Mouse (Mus musculus) midbrain, embryonic 10.5 days (tissue): ENCODE measurements around the gene Gpr182. TPM values are rescaled to one million over a fixed set of nuclear protein-coding genes. Genes with fewer than 3 reads are reported as not detected.

ENCODE experiments used
- DNase-seq: peaks from one replicate; pipeline ENCODE4 v3.0.0-alpha.2; 2017; ENCODE audit warnings: low spot score
- H3K27ac ChIP-seq: fragments of 300-500 bp; sonication (generic); replicated peaks from 2 replicates; pipeline ENCODE4 v1.5.1; 2016; ENCODE audit warnings: mild to moderate bottlenecking
- H3K27me3 ChIP-seq: fragments of 300-500 bp; sonication (generic); 2 replicates; pipeline ENCODE4 v1.6.1; 2016; ENCODE audit warnings: low read depth, mild to moderate bottlenecking; ENCODE audit not compliant: poor library complexity, severe bottlenecking
- H3K36me3 ChIP-seq: fragments of 300-500 bp; sonication (generic); 2 replicates; pipeline ENCODE4 v1.6.1; 2016; ENCODE audit warnings: mild to moderate bottlenecking, moderate library complexity
- H3K4me1 ChIP-seq: fragments of 300-500 bp; sonication (generic); 2 replicates; pipeline ENCODE4 v1.6.1; 2016
- H3K4me3 ChIP-seq: fragments of 300-500 bp; sonication (generic); 2 replicates; pipeline ENCODE4 v1.5.1; 2016; ENCODE audit warnings: mild to moderate bottlenecking, moderate library complexity
- H3K9me3 ChIP-seq: fragments of 300-500 bp; sonication (generic); replicated peaks from 2 replicates; pipeline ENCODE4 v1.6.1; 2016; ENCODE audit warnings: mild to moderate bottlenecking
- WGBS: fragments of 180-500 bp; shearing (Covaris S2); methylation state at CpG from one replicate; pipeline ENCODE4 v1.1.7; 2016; 5-methylcytosine and 5-hydroxymethylcytosine counted together
- polyA plus RNA-seq: library from polyadenylated mRNA; unstranded; fragments of >200 nt; fragmentation: Nextera tagmentation; extraction: Ambion mirVana; gene quantifications from 2 replicates; pipeline ENCODE4 v1.2.1, GENCODE M21; 2016

The Gpr182 gene
- polyA plus RNA-seq, 1 experiment from 2014 or later, result 0.32 TPM

DNA sequence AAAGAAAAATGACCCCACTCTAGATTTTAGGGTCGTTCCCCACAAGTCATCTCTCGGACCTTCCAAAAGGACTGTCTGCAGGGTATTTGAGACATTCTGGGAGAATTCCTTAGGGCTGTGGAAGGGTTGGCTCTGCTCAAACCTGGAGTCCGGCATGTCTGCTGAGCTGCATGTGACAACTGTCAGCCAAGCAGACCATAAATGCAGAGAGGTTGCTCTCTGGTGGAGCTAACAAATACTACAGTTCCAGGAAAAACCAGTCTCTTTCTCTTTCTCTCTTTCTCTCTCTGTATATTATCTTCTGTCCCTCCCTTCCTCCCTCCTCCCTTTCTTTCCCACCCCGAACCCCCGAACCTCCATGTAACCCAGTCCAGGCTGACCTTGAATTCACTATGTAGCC is 17.1 kb downstream of the Gpr182 start:
- H3K4me1 ChIP-seq, result peaks cover 18% of the 10 kb centered on the region
- H3K9me3 ChIP-seq, result no peaks in the 10 kb centered on the region
- 52% methylated on average over 5 of the region's 5 CpGs for whole genome bisulfite sequencing
- no peak overlapping the region for H3K4me3 ChIP-seq
- peaks cover 17% of the 10 kb centered on the region for H3K27me3 ChIP-seq
- no peak for DNase-seq
- H3K36me3 ChIP-seq, result no peaks in the 10 kb centered on the region
- H3K27ac ChIP-seq, result no peak overlapping the region

DNA sequence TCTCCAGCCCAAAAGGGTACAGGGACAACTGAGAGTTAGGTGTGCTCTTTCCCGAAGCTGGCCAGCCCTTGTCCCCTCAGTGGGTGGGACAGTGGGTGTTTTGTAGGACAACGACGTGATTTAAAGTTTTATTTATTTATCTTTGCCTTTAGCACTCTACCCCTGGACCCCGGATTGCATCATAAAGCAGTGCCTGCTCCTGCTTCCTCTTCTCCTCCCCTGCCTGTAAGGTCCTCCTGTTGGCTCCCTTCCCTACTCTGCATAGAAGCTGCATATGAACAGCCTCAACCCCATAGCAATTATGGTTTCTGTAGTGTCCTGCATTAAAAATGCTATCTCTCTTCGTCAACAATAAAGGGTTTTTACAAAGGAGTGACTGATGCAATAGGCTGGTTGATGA is 20.1 kb downstream of the Gpr182 start:
- Histone ChIP-seq H3K4me1 (peaks cover 14% of the 10 kb centered on the region), H3K27me3 (peaks cover 42% of the 10 kb centered on the region), H3K4me3 (no peak overlapping the region), H3K9me3 (no peaks in the 10 kb centered on the region), H3K27ac (no peak overlapping the region), H3K36me3 (no peaks in the 10 kb centered on the region)
- 43% methylated on average over 5 of the region's 5 CpGs for WGBS
- DNase-seq, result no peak

DNA sequence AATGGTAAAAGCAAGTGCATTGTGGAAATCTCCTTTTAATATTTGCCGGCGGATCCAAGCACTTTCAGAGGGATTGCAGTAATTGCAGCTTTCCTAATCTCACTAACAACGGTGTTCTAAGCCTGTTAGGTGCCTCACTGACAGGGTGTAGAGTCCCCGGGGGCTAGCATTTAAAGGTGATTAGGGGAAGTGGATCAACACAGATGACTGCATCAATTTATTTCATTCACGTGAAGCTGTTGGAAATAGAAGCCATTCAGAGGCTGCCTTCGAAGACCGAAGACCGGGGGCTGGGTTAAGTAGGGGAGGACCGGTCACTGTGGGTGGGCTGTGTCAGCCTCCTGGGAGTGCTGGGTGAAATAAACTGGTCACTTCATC is 20.6 kb downstream of the Gpr182 start:
- 37% methylated on average over 9 of the region's 9 CpGs for WGBS
- no peak for DNase-seq
- no peak overlapping the region for H3K27ac ChIP-seq
- peaks cover 14% of the 10 kb centered on the region for H3K4me1 ChIP-seq
- no peaks in the 10 kb centered on the region for H3K36me3 ChIP-seq
- H3K9me3 ChIP-seq, result no peaks in the 10 kb centered on the region
- peaks cover 43% of the 10 kb centered on the region for H3K27me3 ChIP-seq
- no peak overlapping the region for H3K4me3 ChIP-seq

DNA sequence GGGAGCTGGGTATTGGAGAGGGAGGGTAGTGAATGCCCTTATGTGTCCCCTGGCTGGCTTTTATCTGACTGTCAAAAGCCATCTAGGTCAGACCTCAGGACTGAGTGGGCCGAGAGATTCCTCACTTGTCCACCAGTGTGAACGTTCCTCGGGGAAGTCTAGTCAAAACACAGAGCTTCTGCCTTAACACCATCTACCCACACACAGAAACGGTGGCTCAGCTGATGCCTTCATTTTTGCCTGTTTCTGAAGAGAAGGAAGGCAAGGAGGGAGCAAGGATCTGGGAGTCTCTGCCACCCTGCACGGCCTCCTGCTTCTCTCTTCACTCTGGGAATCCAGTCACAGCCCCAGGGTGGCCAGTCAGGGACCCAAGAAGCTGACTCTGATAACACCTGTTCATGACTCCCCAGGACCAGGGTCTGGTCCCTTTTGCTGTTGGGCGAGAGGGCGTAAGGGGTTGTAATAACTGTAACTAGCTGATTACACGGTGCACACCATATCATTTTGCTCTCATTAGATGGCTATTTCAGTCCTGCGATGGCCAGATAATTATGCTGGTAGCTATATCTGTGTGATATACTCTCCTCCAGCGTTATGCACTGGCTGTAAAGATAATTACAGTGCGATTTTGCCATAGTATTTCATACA is 21.1 kb downstream of the Gpr182 start:
- no peaks in the 10 kb centered on the region for H3K36me3 ChIP-seq
- DNase-seq, result no peak
- no peak overlapping the region for H3K27ac ChIP-seq
- peaks cover 48% of the 10 kb centered on the region for H3K27me3 ChIP-seq
- H3K4me1 ChIP-seq, result peaks cover 14% of the 10 kb centered on the region
- H3K4me3 ChIP-seq, result no peak overlapping the region
- no peaks in the 10 kb centered on the region for H3K9me3 ChIP-seq
- 70% methylated on average over 11 of the region's 11 CpGs for WGBS

DNA sequence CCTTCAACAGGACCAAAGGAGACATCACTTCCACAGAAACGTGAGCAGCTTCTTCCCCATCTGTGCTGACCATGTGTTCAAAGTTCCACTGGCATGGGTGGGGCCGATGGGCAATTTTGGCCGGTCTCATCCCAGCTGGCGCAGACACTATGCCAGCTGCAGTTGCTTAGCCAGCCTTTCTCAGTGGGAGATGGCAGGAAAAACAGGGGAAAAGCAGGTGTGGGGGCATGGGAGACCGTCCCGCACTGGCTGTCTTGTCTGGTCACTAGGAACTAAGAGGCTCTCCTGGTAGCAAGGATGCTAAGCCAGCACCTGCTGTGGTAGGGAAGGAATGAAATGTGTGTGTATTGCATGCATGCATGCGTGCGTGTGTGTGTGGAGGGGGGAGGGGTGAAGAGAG is 23.1 kb downstream of the Gpr182 start:
- 78% methylated on average over 8 of the region's 8 CpGs for WGBS
- Histone ChIP-seq H3K4me1 (peaks cover 14% of the 10 kb centered on the region), H3K36me3 (no peaks in the 10 kb centered on the region), H3K4me3 (no peak overlapping the region), H3K9me3 (no peaks in the 10 kb centered on the region), H3K27ac (no peak overlapping the region), H3K27me3 (peaks cover 60% of the 10 kb centered on the region)
- no peak for DNase-seq

DNA sequence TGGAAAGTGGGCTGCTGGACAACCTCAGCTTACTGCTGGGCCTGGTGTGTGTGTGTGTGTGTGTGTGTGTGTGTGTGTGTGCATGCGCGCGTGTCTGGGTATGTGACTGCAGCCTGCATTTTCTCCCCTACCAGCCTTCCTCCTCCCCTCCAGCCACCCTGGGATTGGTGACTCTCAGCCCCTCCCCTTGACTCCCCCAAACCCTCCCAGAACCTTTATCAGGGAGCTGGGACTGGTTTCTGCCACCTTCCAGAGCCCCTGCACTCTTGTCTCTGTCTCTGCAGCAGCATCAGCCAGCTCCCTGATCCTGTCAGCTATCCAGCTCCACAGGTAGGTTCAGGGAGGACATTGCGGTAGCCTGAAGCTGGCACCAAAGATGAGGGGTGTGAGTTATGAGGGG is 26.4 kb downstream of the Gpr182 start:
- Histone ChIP-seq H3K4me1 (peaks cover 33% of the 10 kb centered on the region), H3K27ac (no peak overlapping the region), H3K27me3 (peaks cover 81% of the 10 kb centered on the region), H3K9me3 (no peaks in the 10 kb centered on the region), H3K4me3 (no peak overlapping the region), H3K36me3 (no peaks in the 10 kb centered on the region)
- DNase-seq, result no peak
- WGBS, result 93% methylated on average over 4 of the region's 4 CpGs

DNA sequence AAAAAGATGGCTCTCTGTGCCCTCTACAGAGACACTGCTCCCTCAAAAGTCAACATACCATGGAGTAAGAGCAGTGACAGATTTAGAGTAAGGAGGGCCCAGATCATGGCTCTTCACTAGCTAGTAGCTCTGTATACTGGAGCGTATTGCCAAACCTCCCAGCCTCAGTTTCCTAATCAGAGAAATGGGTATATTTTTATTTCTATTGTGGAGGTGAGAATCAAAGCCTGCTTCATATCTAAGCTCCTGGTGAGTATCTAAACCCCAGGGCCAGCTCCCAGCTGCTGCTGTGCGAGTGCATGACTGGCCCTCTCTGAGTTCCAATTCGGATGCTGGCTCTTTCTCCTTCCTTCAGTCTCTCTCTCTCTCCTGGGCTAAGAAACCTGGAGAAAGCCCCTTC is 27.4 kb downstream of the Gpr182 start, which contains the start of gene Tac2:
Gene Tac2 (plus strand): TSS at position 301 of the 400 bp plus-strand sequence.
- Histone ChIP-seq H3K4me1 (peaks cover 33% of the 10 kb centered on the region), H3K27me3 (peaks cover 87% of the 10 kb centered on the region), H3K9me3 (no peaks in the 10 kb centered on the region), H3K27ac (no peak within 1 kb of the TSS), H3K4me3 (no peak within 1 kb of the TSS), H3K36me3 (no peaks in the 10 kb centered on the region)
- DNase-seq, result no peak
- WGBS, result 80% methylated on average over 3 of the region's 3 CpGs

DNA sequence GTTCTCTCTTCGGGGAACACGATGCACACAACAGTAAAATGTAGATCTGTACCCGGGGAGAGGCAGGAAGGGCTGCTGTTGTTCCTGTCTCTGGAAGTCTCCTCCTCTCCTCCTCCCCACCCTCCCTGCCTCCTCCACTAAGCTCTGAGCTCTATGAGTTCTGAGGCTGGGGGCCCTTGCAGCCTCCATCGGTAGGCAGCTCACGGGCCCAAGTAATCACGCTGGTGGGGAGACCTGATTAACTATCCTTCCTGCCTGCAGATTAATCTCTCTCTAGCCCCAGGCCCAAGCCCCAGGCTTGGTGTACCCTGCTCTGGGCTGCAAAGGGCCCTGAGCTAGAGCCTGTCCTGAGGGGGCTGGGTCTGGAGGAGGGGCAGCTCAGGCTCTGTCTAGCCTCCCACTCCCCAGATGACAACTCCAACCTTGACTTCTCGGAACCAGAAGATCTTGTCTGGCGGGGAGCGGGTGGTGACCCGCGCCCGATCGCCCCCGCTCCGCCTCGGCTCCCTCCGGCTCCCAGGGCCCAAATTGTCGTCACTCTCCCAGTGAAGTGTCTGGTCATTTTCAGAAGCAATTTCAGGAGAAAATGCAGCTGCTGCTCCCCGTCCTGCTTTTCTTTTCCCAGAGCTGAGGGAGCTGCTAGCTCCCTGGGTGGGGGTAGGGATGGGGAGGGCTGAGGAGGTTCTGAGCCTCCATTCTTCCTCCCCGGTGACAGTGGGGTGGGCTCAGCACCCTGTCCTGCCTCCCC is 29.7 kb downstream of the Gpr182 start:
- Histone ChIP-seq H3K27me3 (peaks cover 67% of the 10 kb centered on the region), H3K9me3 (no peaks in the 10 kb centered on the region), H3K27ac (peak overlapping the region; percentile 76), H3K36me3 (no peaks in the 10 kb centered on the region), H3K4me1 (peaks cover 33% of the 10 kb centered on the region), H3K4me3 (peak overlapping the region; percentile 40)
- DNase-seq, result peak; percentile 44
- WGBS, result 11% methylated on average over 20 of the region's 20 CpGs

DNA sequence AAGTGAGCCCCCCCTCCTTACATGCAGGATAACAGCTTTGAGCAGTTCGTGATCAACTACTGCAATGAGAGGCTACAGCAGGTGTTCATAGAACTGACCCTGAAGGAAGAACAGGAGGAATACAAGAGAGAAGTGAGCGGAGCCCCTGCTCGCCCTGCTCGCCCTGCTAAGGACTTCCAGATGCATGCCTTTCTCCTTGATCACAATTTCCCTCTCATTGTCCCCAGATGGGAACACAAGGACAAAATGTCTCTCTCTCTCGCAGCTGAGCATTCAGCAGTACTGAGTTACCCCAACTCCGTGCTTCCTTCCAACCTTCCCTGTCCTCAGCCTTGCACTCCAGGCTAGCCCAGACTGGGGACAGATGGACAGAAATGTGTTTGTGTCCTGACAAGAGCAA is 38.8 kb downstream of the Gpr182 start:
- no peaks in the 10 kb centered on the region; the same call in 1 of the 2 replicates for H3K36me3 ChIP-seq
- 79% methylated on average over 6 of the region's 6 CpGs for WGBS

DNA sequence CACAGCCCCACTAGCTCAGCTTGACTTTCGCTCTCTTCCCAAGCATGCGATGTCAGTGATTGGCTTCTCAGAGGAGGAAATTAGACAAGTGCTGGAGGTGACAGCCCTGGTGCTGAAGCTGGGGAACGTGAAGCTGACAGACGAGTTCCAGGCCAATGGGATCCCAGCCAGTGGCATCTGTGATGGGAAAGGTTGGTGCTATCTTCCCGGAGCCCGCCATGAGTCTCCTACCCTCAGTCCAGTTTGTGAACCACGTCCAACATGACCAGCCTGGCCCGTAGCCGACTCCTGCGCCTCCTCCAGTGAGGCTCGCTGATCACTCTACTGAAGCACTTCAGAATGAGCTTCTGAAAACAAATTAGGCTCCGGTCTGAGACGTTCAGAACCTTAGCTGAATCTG is 41.2 kb downstream of the Gpr182 start:
- H3K27ac ChIP-seq, result no peak overlapping the region
- no peaks in the 10 kb centered on the region for H3K9me3 ChIP-seq
- H3K27me3 ChIP-seq, result no peaks in the 10 kb centered on the region
- 85% methylated on average over 13 of the region's 13 CpGs for WGBS
- H3K4me3 ChIP-seq, result no peak overlapping the region
- DNase-seq, result no peak
- no peaks in the 10 kb centered on the region for H3K36me3 ChIP-seq
- H3K4me1 ChIP-seq, result no peaks in the 10 kb centered on the region

More for the DNA sequence above, 38.8 kb downstream of the Gpr182 start:
- no peak for DNase-seq
- no peaks in the 10 kb centered on the region for H3K4me1 ChIP-seq
- no peaks in the 10 kb centered on the region for H3K27me3 ChIP-seq
- no peak overlapping the region for H3K27ac ChIP-seq
- H3K4me3 ChIP-seq, result no peak overlapping the region
- H3K9me3 ChIP-seq, result no peaks in the 10 kb centered on the region

DNA sequence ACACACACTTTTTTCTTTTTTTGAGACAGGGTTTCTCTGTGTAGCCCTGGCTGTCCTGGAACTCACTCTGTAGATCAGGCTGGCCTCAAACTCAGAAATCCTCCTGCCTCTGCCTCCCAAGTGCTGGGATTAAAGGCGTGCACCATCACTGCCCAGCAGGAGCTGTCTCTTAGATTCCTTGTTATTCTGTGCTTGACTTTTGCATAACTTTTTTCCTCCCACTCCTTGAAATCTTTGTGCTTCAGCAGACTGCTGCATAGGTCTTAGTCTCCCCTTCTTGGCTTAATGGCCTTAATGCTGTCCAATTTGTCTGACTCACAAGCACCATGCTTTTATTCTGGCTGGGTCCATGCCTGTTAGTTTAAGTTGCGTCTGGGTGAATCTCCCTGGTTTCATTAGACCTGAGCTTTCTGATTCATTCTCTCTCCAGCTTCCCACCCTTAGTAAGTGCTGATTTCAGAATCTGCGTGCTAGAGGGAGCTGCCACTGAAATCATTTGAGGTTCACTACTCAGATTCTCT is 42.6 kb downstream of the Gpr182 start:
- no peak overlapping the region for H3K4me3 ChIP-seq
- no peak overlapping the region for H3K27ac ChIP-seq
- H3K27me3 ChIP-seq, result no peaks in the 10 kb centered on the region
- H3K4me1 ChIP-seq, result no peaks in the 10 kb centered on the region
- H3K36me3 ChIP-seq, result no peaks in the 10 kb centered on the region
- no peak for DNase-seq
- 92% methylated on average over 3 of the region's 3 CpGs for WGBS
- H3K9me3 ChIP-seq, result no peaks in the 10 kb centered on the region

DNA sequence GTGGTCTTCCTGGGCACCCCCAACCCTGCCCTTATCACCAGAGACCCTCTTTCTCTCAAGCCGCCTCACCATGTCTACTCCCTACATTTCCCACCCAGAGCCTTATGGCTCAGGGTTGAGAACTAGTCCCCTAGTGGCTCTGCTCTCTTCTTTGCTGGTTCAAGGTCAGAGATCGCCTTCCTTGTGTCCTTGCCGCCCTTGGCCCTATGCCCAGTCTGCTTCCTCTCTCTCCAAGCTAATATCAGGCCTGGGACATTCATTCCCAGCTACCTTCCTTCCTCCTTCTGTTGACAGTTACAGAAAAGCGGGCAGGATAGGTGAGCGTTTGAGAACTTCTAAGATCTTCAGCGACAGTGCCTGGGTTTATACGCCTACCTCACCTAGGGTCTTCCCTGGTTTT is 43.8 kb downstream of the Gpr182 start:
- Histone ChIP-seq H3K36me3 (no peaks in the 10 kb centered on the region), H3K9me3 (no peaks in the 10 kb centered on the region), H3K4me1 (no peaks in the 10 kb centered on the region), H3K27ac (no peak overlapping the region), H3K4me3 (no peak overlapping the region), H3K27me3 (no peaks in the 10 kb centered on the region)
- no peak for DNase-seq
- WGBS, result 94% methylated on average over 7 of the region's 7 CpGs

DNA sequence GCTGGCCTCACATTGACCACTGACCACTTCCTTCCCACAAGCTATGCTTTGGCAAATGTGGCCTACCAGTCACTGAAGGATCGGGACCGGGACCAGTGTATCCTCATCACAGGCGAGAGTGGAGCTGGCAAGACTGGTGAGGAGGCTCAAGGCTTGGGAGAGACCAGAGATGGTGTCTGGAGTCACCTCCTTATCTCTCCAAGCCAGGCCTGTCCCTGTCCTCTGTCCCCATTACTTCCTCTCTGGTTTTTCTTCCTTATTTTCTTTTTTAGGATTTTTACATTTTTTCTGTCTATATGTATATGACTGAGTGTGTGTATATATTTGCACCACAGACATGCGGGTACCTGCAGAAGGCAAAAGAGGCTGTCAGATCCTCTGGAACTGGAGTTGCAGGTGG is 45.7 kb downstream of the Gpr182 start:
- WGBS, result 92% methylated on average over 4 of the region's 4 CpGs

More for the DNA sequence above, 45.7 kb downstream of the Gpr182 start:
- DNase-seq, result no peak
- Histone ChIP-seq H3K4me1 (no peaks in the 10 kb centered on the region), H3K9me3 (no peaks in the 10 kb centered on the region), H3K36me3 (no peaks in the 10 kb centered on the region), H3K4me3 (no peak overlapping the region), H3K27me3 (no peaks in the 10 kb centered on the region), H3K27ac (no peak overlapping the region)
